Mouse (Mus musculus) lung, embryonic 14.5 days (tissue): Measurements from ENCODE around the gene Edc3. TPM values are rescaled to one million over a fixed set of nuclear protein-coding genes. Genes with fewer than 3 reads are reported as not detected.

Source experiments
- ATAC-seq: fragments of 200-750 bp; cut with Nextera tagmentation; 2 replicates; pipeline ENCODE4 v1.8.0; 2017; ENCODE audit warnings: mild to moderate bottlenecking, moderate TSS enrichment, moderate library complexity; ENCODE audit not compliant: insufficient read depth
- DNase-seq: peaks from one replicate; pipeline ENCODE4 v3.0.0-alpha.2; 2015
- H3K27ac ChIP-seq: fragments of 300-500 bp; sonication (generic); 2 replicates; pipeline ENCODE4 v1.5.1; 2014; ENCODE audit warnings: low read depth, mild to moderate bottlenecking, moderate library complexity
- H3K27me3 ChIP-seq: fragments of 300-500 bp; sonication (generic); 2 replicates; pipeline ENCODE4 v1.6.1; 2014; ENCODE audit warnings: low read length, control low read depth; ENCODE audit not compliant: insufficient read depth
- H3K36me3 ChIP-seq: fragments of 300-500 bp; sonication (generic); 2 replicates; pipeline ENCODE4 v1.6.1; 2014; ENCODE audit warnings: control low read depth; ENCODE audit not compliant: insufficient read depth
- H3K4me1 ChIP-seq: fragments of 300-500 bp; sonication (generic); 2 replicates; pipeline ENCODE4 v1.6.1; 2014; ENCODE audit warnings: antibody characterized with exemption, control low read depth; ENCODE audit not compliant: insufficient read depth
- H3K4me2 ChIP-seq: fragments of 300-500 bp; sonication (generic); 2 replicates; pipeline ENCODE4 v1.6.1; 2014; ENCODE audit warnings: mild to moderate bottlenecking
- H3K4me3 ChIP-seq: fragments of 300-500 bp; sonication (generic); 2 replicates; pipeline ENCODE4 v1.5.1; 2014; ENCODE audit warnings: low read depth, low read length
- H3K9ac ChIP-seq: fragments of 300-500 bp; sonication (generic); 2 replicates; pipeline ENCODE4 v1.6.1; 2014
- H3K9me3 ChIP-seq: fragments of 300-500 bp; sonication (generic); 2 replicates; pipeline ENCODE4 v1.6.1; 2016; ENCODE audit warnings: low read depth, low read length, control low read depth
- CTCF ChIP-seq: IDR thresholded peaks from 2 replicates; pipeline ENCODE4 v1.5.1; 2016; ENCODE audit warnings: antibody characterized with exemption, low read depth
- WGBS: fragments of 180-500 bp; shearing (Covaris S2); extraction: QIAGEN DNeasy Blood & Tissue Kit; methylation state at CpG from one replicate; pipeline ENCODE4 v1.1.7; 2014; 5-methylcytosine and 5-hydroxymethylcytosine counted together
- polyA plus RNA-seq: library from polyadenylated mRNA; unstranded; fragments of >200 nt; fragmentation: Nextera tagmentation; extraction: Ambion mirVana; gene quantifications from 2 replicates; pipeline ENCODE4 v1.2.1, GENCODE M21; 2014

Gene Edc3
- polyA plus RNA-seq, 1 experiment from 2014 or later, result 24.0 TPM

- Histone ChIP-seq H3K27ac (no peak overlapping the region), H3K4me2 (no peak overlapping the region), H3K27me3 (no peaks in the 10 kb centered on the region), H3K9me3 (no peaks in the 10 kb centered on the region), H3K9ac (no peak overlapping the region), H3K36me3 (peaks cover 74% of the 10 kb centered on the region), H3K4me1 (peaks cover 9% of the 10 kb centered on the region), H3K4me3 (no peak overlapping the region)
- peak; percentile 74 for DNase-seq
- TF ChIP-seq CTCF, result peak; percentile 87
- 18% methylated on average over 6 of the region's 6 CpGs for WGBS
- ATAC-seq, result 0 out of 2 replicates have a peak, but pooled peaks have one; percentile 9
Measured at GRCm38 (mm10) chr9:57759289-57759688, 50.9 kb downstream of the Edc3 start.

GRCm38 (mm10) chr9:57760416-57761146, 52.2 kb downstream of the Edc3 start:
- peaks cover 61% of the 10 kb centered on the region for H3K36me3 ChIP-seq
- 91% methylated on average over 24 of the region's 24 CpGs for WGBS
- H3K4me3 ChIP-seq, result no peak overlapping the region

DNA sequence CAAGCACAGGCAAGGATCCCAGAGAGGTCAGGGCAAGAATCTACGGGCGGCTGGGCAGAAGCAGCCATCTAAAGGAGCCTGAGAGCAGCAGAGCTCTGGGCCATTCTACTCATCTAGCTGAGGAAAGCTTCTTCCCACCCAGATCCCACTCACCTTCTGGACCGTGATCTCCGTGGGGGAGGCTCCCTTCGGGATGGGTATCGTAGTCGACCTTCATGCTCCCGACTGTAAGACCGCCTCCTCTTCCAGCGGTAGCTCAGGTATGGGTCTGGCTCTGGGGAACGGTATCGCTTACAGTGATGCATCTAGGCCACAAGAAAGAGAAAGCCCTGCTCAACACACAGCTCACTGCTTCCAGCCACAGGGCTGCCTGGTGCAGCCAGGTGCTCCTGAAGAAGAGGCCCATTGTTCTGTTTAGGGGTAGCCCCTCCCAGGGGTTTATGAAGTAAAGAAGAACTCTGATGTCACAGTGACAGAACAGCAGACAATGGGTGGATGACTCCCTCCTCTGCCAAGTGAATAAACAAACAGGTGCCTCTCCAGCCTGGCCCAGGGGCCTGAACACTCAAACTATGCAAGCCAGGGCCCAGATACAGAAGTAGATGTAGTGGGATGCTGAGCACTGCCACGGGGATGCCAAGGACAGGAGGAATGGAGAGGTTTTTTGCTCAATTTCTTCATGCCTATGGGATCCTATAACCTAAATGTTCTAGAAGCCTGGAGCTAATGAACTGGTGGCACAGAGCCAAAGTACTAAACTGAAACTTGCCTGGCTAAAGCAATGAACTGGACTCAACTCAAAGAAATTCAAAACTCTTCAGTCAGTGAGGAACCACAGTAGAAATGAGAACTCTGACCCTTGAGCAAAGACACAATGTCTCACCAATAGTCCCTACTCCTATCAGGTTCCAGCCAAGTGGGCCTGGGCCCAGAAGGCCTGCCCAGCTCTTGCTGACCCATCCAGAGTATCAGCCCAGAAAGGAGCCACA, 53.5 kb downstream of the Edc3 start:
- no peaks in the 10 kb centered on the region for H3K9me3 ChIP-seq
- H3K27ac ChIP-seq, result no peak overlapping the region
- peaks cover 51% of the 10 kb centered on the region for H3K36me3 ChIP-seq
- no peaks in the 10 kb centered on the region for H3K27me3 ChIP-seq
- H3K9ac ChIP-seq, result no peak overlapping the region
- 91% methylated on average over 13 of the region's 13 CpGs for WGBS
- H3K4me1 ChIP-seq, result peaks cover 13% of the 10 kb centered on the region
- H3K4me3 ChIP-seq, result no peak overlapping the region
- TF ChIP-seq CTCF, result no peak
- no peak for ATAC-seq
- H3K4me2 ChIP-seq, result peak overlapping the region; percentile 99
- DNase-seq, result peak; percentile 43

More at GRCm38 (mm10) chr9:57760416-57761146, 52.2 kb downstream of the Edc3 start:
- Histone ChIP-seq H3K27me3 (no peaks in the 10 kb centered on the region), H3K9me3 (no peaks in the 10 kb centered on the region), H3K27ac (no peak overlapping the region), H3K4me1 (peaks cover 9% of the 10 kb centered on the region), H3K4me2 (no peak overlapping the region), H3K9ac (no peak overlapping the region)
- ATAC-seq (no peak), DNase-seq (no peak)
- no peak for TF ChIP-seq CTCF

GRCm38 (mm10) chr9:57762563-57762991, 54.2 kb downstream of the Edc3 start:
- TF ChIP-seq CTCF, result peak; percentile 73
- Histone ChIP-seq H3K27ac (no peak overlapping the region), H3K36me3 (peaks cover 44% of the 10 kb centered on the region), H3K4me1 (peaks cover 13% of the 10 kb centered on the region), H3K27me3 (no peaks in the 10 kb centered on the region), H3K4me3 (peak overlapping the region; percentile 93; the same call in 1 of the 2 replicates), H3K4me2 (peak overlapping the region; percentile 99), H3K9ac (no peak overlapping the region; the same call in 1 of the 2 replicates), H3K9me3 (no peaks in the 10 kb centered on the region)
- DNase-seq (peak; percentile 73), ATAC-seq (no peak)
- WGBS, result 52% methylated on average over 6 of the region's 6 CpGs

DNA sequence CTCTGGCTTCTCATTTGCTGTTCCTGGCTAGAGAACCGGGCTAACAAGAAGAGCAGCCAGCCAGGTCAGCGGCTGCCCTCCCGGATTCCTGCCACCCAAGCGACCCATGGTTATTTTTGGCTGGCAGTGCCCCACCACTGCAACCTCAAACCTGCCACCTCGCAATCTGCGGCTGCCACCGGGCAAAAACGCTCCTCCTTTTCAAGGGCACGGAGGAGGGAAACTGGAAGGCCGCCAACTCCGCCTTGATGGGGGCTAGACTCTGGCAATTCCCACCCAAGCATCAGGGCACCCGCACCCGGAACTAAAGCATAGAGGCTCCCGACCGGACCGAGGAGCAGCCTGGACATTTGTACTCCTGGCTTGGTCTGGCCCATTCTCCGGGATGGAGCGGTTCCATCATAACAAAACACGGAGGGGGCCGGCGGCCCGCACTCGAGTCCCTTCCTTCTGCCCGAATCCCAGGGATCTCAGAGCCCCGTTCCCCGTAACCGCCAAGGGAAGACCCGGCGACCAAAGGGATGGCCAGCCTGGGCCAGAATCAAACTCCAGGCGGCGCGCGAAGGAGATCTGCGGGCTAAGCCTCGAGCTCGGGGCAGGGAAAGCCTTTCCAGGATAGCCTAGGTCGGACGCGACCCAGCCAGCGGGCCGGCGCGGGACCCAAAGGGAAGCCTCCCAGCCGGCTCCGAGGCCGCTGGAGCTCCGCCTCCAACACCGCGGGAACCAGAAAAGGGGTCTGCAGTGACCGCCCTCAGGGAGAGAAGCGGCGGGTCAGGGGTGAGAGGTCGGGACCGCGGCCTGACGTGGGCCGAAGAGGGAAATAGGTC, 56.0 kb downstream of the Edc3 start:
- H3K9ac ChIP-seq, result peak overlapping the region; percentile 98
- H3K27ac ChIP-seq, result peak overlapping the region; percentile 99
- peak; percentile 69 for ATAC-seq
- peak overlapping the region; percentile 93 for H3K4me3 ChIP-seq
- H3K4me2 ChIP-seq, result peak overlapping the region; percentile 99
- H3K27me3 ChIP-seq, result no peaks in the 10 kb centered on the region
- under 1% methylated on average over 57 of the region's 57 CpGs for WGBS
- peaks cover 13% of the 10 kb centered on the region for H3K4me1 ChIP-seq
- peak; percentile 77 for DNase-seq
- H3K9me3 ChIP-seq, result no peaks in the 10 kb centered on the region
- TF ChIP-seq CTCF, result peak; percentile 24; the same call in 1 of the 2 replicates
- H3K36me3 ChIP-seq, result peaks cover 26% of the 10 kb centered on the region

- Histone ChIP-seq H3K27me3 (no peaks in the 10 kb centered on the region), H3K9ac (peak overlapping the region; percentile 98), H3K4me2 (peak overlapping the region; percentile 99), H3K9me3 (no peaks in the 10 kb centered on the region), H3K36me3 (peaks cover 20% of the 10 kb centered on the region), H3K4me3 (peak overlapping the region; percentile 93), H3K27ac (peak overlapping the region; percentile 99), H3K4me1 (peaks cover 13% of the 10 kb centered on the region)
- DNase-seq, result peak; percentile 97
- peak; percentile 95 for ATAC-seq
- no peak for TF ChIP-seq CTCF
- WGBS, result under 1% methylated on average over 45 of the region's 45 CpGs
Measured at GRCm38 (mm10) chr9:57764974-57765363, 56.6 kb downstream of the Edc3 start.
